Mouse (Mus musculus) frontal cortex, postnatal 36 days (tissue): Measurements from ENCODE around the gene Bcar1.
A peak's percentile ranks its signal among the peaks of the same experiment; 100 is the strongest.

Experiments used
- DNase-seq, 2 experiments: peaks; one replicate each; pipeline ENCODE4 v3.0.0; 2022; ENCODE audit warnings: low spot score in 2 of 2

The Bcar1 gene

GRCm38 (mm10) chr8:111743792-111744696, at the start of gene Bcar1:
TSS of gene Bcar1 (minus strand) at chr8:111743809.
- peak; percentile 61 to 65 for DNase-seq

- DNase-seq = no peak
These were observed 46.0 kb upstream of the Bcar1 start for GRCm38 (mm10) chr8:111789639-111790038.

GRCm38 (mm10) chr8:111789200-111789599, 45.6 kb upstream of the Bcar1 start:
- DNase-seq = no peak

GRCm38 (mm10) chr8:111788497-111788896, 44.9 kb upstream of the Bcar1 start:
- DNase-seq = no peak

GRCm38 (mm10) chr8:111788085-111788484, 44.5 kb upstream of the Bcar1 start:
- no peak for DNase-seq

- no peak for DNase-seq
These were observed 44.1 kb upstream of the Bcar1 start for GRCm38 (mm10) chr8:111787683-111788082.

GRCm38 (mm10) chr8:111786701-111787588, 43.3 kb upstream of the Bcar1 start:
- no peak for DNase-seq

GRCm38 (mm10) chr8:111786116-111786515, 42.5 kb upstream of the Bcar1 start:
- DNase-seq = no peak

GRCm38 (mm10) chr8:111782671-111783394, 39.2 kb upstream of the Bcar1 start:
- no peak for DNase-seq

- DNase-seq = no peak
These were observed 38.6 kb upstream of the Bcar1 start for GRCm38 (mm10) chr8:111782161-111782560.

- DNase-seq = no peak
These were observed 37.3 kb upstream of the Bcar1 start for GRCm38 (mm10) chr8:111780697-111781424.

- DNase-seq = no peak
These were observed 36.1 kb upstream of the Bcar1 start for GRCm38 (mm10) chr8:111779690-111780089.

GRCm38 (mm10) chr8:111778801-111779200, 35.2 kb upstream of the Bcar1 start:
- no peak for DNase-seq

GRCm38 (mm10) chr8:111776492-111776891, 32.9 kb upstream of the Bcar1 start:
- DNase-seq = no peak

GRCm38 (mm10) chr8:111775766-111776165, 32.2 kb upstream of the Bcar1 start:
- DNase-seq = no peak

- DNase-seq = no peak
These were observed 29.9 kb upstream of the Bcar1 start for GRCm38 (mm10) chr8:111773476-111773875.

- no peak for DNase-seq
These were observed 29.4 kb upstream of the Bcar1 start for GRCm38 (mm10) chr8:111773057-111773456.

- DNase-seq = no peak
These were observed 28.5 kb upstream of the Bcar1 start for GRCm38 (mm10) chr8:111772083-111772482.

GRCm38 (mm10) chr8:111771625-111772020, 28.0 kb upstream of the Bcar1 start:
- no peak for DNase-seq

GRCm38 (mm10) chr8:111770958-111771624, 27.5 kb upstream of the Bcar1 start:
- no peak for DNase-seq
